Mouse (Mus musculus) stomach, embryonic 16.5 days (tissue): Measurements from ENCODE around the gene Ankrd44. TPM values are rescaled to one million over a fixed set of nuclear protein-coding genes. Genes with fewer than 3 reads are reported as not detected.

Source experiments
- ATAC-seq: fragments of 200-750 bp; cut with Nextera tagmentation; 2 replicates; pipeline ENCODE4 v1.8.0; 2017; ENCODE audit warnings: moderate number of reproducible peaks, moderate TSS enrichment; ENCODE audit not compliant: insufficient read depth, low FRiP score
- H3K27ac ChIP-seq: fragments of 300-500 bp; sonication (generic); 2 replicates; pipeline ENCODE4 v1.5.1; 2014; ENCODE audit warnings: low read length
- H3K27me3 ChIP-seq: fragments of 300-500 bp; sonication (generic); 2 replicates; pipeline ENCODE4 v1.6.1; 2014; ENCODE audit warnings: low read length, control low read depth, mixed read lengths; ENCODE audit not compliant: control insufficient read depth, insufficient read depth
- H3K36me3 ChIP-seq: fragments of 300-500 bp; sonication (generic); 2 replicates; pipeline ENCODE4 v1.6.1; 2014; ENCODE audit warnings: low read length; ENCODE audit not compliant: control insufficient read depth, insufficient read depth
- H3K4me1 ChIP-seq: fragments of 300-500 bp; sonication (generic); 2 replicates; pipeline ENCODE4 v1.6.1; 2014; ENCODE audit warnings: low read length, control low read depth, mixed read lengths; ENCODE audit not compliant: control insufficient read depth, insufficient read depth
- H3K4me2 ChIP-seq: fragments of 300-500 bp; sonication (generic); 2 replicates; pipeline ENCODE4 v1.6.1; 2014; ENCODE audit warnings: low read depth, low read length, mixed read lengths
- H3K4me3 ChIP-seq: fragments of 300-500 bp; sonication (generic); replicated peaks from 2 replicates; pipeline ENCODE4 v1.5.1; 2014; ENCODE audit warnings: mild to moderate bottlenecking, low read length
- H3K9ac ChIP-seq: fragments of 300-500 bp; sonication (generic); 2 replicates; pipeline ENCODE4 v1.6.1; 2014; ENCODE audit warnings: low read length
- H3K9me3 ChIP-seq: fragments of 300-500 bp; sonication (generic); replicated peaks from 2 replicates; pipeline ENCODE4 v1.6.1; 2016; ENCODE audit warnings: low read length, control low read depth; ENCODE audit not compliant: control insufficient read depth
- WGBS: fragments of 180-500 bp; shearing (Covaris S2); extraction: QIAGEN DNeasy Blood & Tissue Kit; methylation state at CpG from one replicate; pipeline ENCODE4 v1.1.7; 2014; 5-methylcytosine and 5-hydroxymethylcytosine counted together
- polyA plus RNA-seq: library from polyadenylated mRNA; unstranded; fragments of >200 nt; fragmentation: Nextera tagmentation; extraction: Ambion mirVana; gene quantifications from 2 replicates; pipeline ENCODE4 v1.2.1, GENCODE M21; 2015

The Ankrd44 gene
- polyA plus RNA-seq, 1 experiment from 2014 or later = 14.5 TPM

GRCm38 (mm10) chr1:54954856-54955255 lies 28.7 kb upstream of the Ankrd44 start:
- Histone ChIP-seq H3K36me3 (no peaks in the 10 kb centered on the region), H3K4me3 (no peak overlapping the region), H3K4me1 (no peaks in the 10 kb centered on the region), H3K9ac (no peak overlapping the region), H3K4me2 (no peak overlapping the region), H3K27ac (no peak overlapping the region), H3K9me3 (no peaks in the 10 kb centered on the region; the same call in 1 of the 2 replicates), H3K27me3 (no peaks in the 10 kb centered on the region)
- 75% methylated on average over 4 of the region's 4 CpGs for WGBS
- ATAC-seq = no peak

GRCm38 (mm10) chr1:54944648-54945047 lies 18.5 kb upstream of the Ankrd44 start:
- Histone ChIP-seq H3K9ac (no peak overlapping the region), H3K4me3 (no peak overlapping the region), H3K27me3 (no peaks in the 10 kb centered on the region), H3K9me3 (no peaks in the 10 kb centered on the region), H3K4me1 (no peaks in the 10 kb centered on the region), H3K4me2 (no peak overlapping the region), H3K36me3 (no peaks in the 10 kb centered on the region), H3K27ac (no peak overlapping the region)
- ATAC-seq = no peak
- WGBS = 68% methylated on average over 3 of the region's 3 CpGs

- Histone ChIP-seq H3K36me3 (no peaks in the 10 kb centered on the region), H3K9me3 (no peaks in the 10 kb centered on the region), H3K4me2 (no peak overlapping the region), H3K27me3 (no peaks in the 10 kb centered on the region), H3K4me1 (no peaks in the 10 kb centered on the region), H3K27ac (no peak overlapping the region), H3K4me3 (no peak overlapping the region), H3K9ac (no peak overlapping the region)
- no peak for ATAC-seq
- 83% methylated on average over 3 of the region's 3 CpGs for WGBS
These were observed 9.3 kb upstream of the Ankrd44 start for GRCm38 (mm10) chr1:54935466-54935865.

GRCm38 (mm10) chr1:54934911-54935310 lies 8.7 kb upstream of the Ankrd44 start:
- no peaks in the 10 kb centered on the region for H3K4me1 ChIP-seq

GRCm38 (mm10) chr1:54933646-54934045 lies 7.5 kb upstream of the Ankrd44 start:
- no peaks in the 10 kb centered on the region for H3K4me1 ChIP-seq

More at GRCm38 (mm10) chr1:54934911-54935310, 8.7 kb upstream of the Ankrd44 start:
- Histone ChIP-seq H3K27me3 (no peaks in the 10 kb centered on the region), H3K4me3 (no peak overlapping the region), H3K4me2 (no peak overlapping the region), H3K9ac (no peak overlapping the region), H3K9me3 (no peaks in the 10 kb centered on the region), H3K27ac (no peak overlapping the region), H3K36me3 (no peaks in the 10 kb centered on the region)
- no peak for ATAC-seq
- 66% methylated on average over 2 of the region's 2 CpGs for WGBS

GRCm38 (mm10) chr1:54932456-54933115 lies 6.4 kb upstream of the Ankrd44 start:
- ATAC-seq = no peak
- no peaks in the 10 kb centered on the region for H3K36me3 ChIP-seq
- H3K4me1 ChIP-seq = no peaks in the 10 kb centered on the region
- H3K4me3 ChIP-seq = no peak overlapping the region
- no peaks in the 10 kb centered on the region for H3K9me3 ChIP-seq
- no peak overlapping the region for H3K9ac ChIP-seq
- 88% methylated on average over 1 of the region's 1 CpGs for WGBS
- H3K4me2 ChIP-seq = no peak overlapping the region
- H3K27me3 ChIP-seq = no peaks in the 10 kb centered on the region
- H3K27ac ChIP-seq = no peak overlapping the region

More at GRCm38 (mm10) chr1:54933646-54934045, 7.5 kb upstream of the Ankrd44 start:
- Histone ChIP-seq H3K4me2 (no peak overlapping the region), H3K36me3 (no peaks in the 10 kb centered on the region), H3K27me3 (no peaks in the 10 kb centered on the region), H3K9me3 (no peaks in the 10 kb centered on the region), H3K4me3 (no peak overlapping the region), H3K27ac (no peak overlapping the region), H3K9ac (no peak overlapping the region)
- ATAC-seq = no peak
- WGBS = 86% methylated on average over 5 of the region's 5 CpGs

- Histone ChIP-seq H3K27ac (no peak overlapping the region), H3K4me1 (0 out of 2 replicates have a peak, but pooled peaks cover 2% of the 10 kb centered on the region)
- 69% methylated on average over 5 of the region's 5 CpGs for WGBS
These were observed 5.0 kb upstream of the Ankrd44 start for GRCm38 (mm10) chr1:54931231-54931630.

GRCm38 (mm10) chr1:54930670-54931200 lies 4.5 kb upstream of the Ankrd44 start:
- 54% methylated on average over 8 of the region's 8 CpGs for WGBS
- no peaks in the 10 kb centered on the region for H3K36me3 ChIP-seq
- no peak for ATAC-seq
- no peaks in the 10 kb centered on the region for H3K9me3 ChIP-seq
- H3K27me3 ChIP-seq = no peaks in the 10 kb centered on the region
- H3K27ac ChIP-seq = no peak overlapping the region
- no peak overlapping the region for H3K9ac ChIP-seq
- H3K4me2 ChIP-seq = no peak overlapping the region
- H3K4me1 ChIP-seq = 0 out of 2 replicates have a peak, but pooled peaks cover 2% of the 10 kb centered on the region
- H3K4me3 ChIP-seq = no peak overlapping the region

More at GRCm38 (mm10) chr1:54931231-54931630, 5.0 kb upstream of the Ankrd44 start:
- Histone ChIP-seq H3K9me3 (no peaks in the 10 kb centered on the region), H3K27me3 (no peaks in the 10 kb centered on the region), H3K36me3 (no peaks in the 10 kb centered on the region), H3K4me3 (no peak overlapping the region), H3K9ac (no peak overlapping the region), H3K4me2 (no peak overlapping the region)
- no peak for ATAC-seq

- no peaks in the 10 kb centered on the region for H3K9me3 ChIP-seq
These were observed 694 bp downstream of the Ankrd44 start for GRCm38 (mm10) chr1:54925451-54925934.

More at GRCm38 (mm10) chr1:54925451-54925934, 694 bp downstream of the Ankrd44 start:
- Histone ChIP-seq H3K9ac (peak overlapping the region; percentile 81), H3K27ac (peak overlapping the region; percentile 80), H3K36me3 (no peaks in the 10 kb centered on the region), H3K4me1 (peaks cover 22% of the 10 kb centered on the region), H3K27me3 (no peaks in the 10 kb centered on the region), H3K4me3 (peak overlapping the region; percentile 76), H3K4me2 (peak overlapping the region; percentile 89)
- 1% methylated on average over 28 of the region's 30 CpGs for WGBS
- no peak; the same call in none of the 2 replicates for ATAC-seq
